Mouse (Mus musculus) midbrain, embryonic 10.5 days (tissue): ENCODE measurements around the gene Mia2. TPM values are rescaled to one million over a fixed set of nuclear protein-coding genes. Genes with fewer than 3 reads are reported as not detected.
"Not testable (repeated sequence)": the region's sequence is repeated elsewhere in the genome, so short reads cannot be mapped to it uniquely, and the experiment has no call there.

ENCODE experiments used
- DNase-seq: peaks from one replicate; pipeline ENCODE4 v3.0.0-alpha.2; 2017; ENCODE audit warnings: low spot score
- H3K27ac ChIP-seq: fragments of 300-500 bp; sonication (generic); replicated peaks from 2 replicates; pipeline ENCODE4 v1.5.1; 2016; ENCODE audit warnings: mild to moderate bottlenecking
- H3K27me3 ChIP-seq: fragments of 300-500 bp; sonication (generic); 2 replicates; pipeline ENCODE4 v1.6.1; 2016; ENCODE audit warnings: low read depth, mild to moderate bottlenecking; ENCODE audit not compliant: poor library complexity, severe bottlenecking
- H3K36me3 ChIP-seq: fragments of 300-500 bp; sonication (generic); 2 replicates; pipeline ENCODE4 v1.6.1; 2016; ENCODE audit warnings: mild to moderate bottlenecking, moderate library complexity
- H3K4me1 ChIP-seq: fragments of 300-500 bp; sonication (generic); 2 replicates; pipeline ENCODE4 v1.6.1; 2016
- H3K4me3 ChIP-seq: fragments of 300-500 bp; sonication (generic); 2 replicates; pipeline ENCODE4 v1.5.1; 2016; ENCODE audit warnings: mild to moderate bottlenecking, moderate library complexity
- H3K9me3 ChIP-seq: fragments of 300-500 bp; sonication (generic); replicated peaks from 2 replicates; pipeline ENCODE4 v1.6.1; 2016; ENCODE audit warnings: mild to moderate bottlenecking
- WGBS: fragments of 180-500 bp; shearing (Covaris S2); methylation state at CpG from one replicate; pipeline ENCODE4 v1.1.7; 2016; 5-methylcytosine and 5-hydroxymethylcytosine counted together
- microRNA-seq: library from miRNA; unstranded; fragments of <30 nt; microRNA quantifications from one replicate; pipeline ENCODE4, GENCODE M21; 2017
- polyA plus RNA-seq: library from polyadenylated mRNA; unstranded; fragments of >200 nt; fragmentation: Nextera tagmentation; extraction: Ambion mirVana; gene quantifications from 2 replicates; pipeline ENCODE4 v1.2.1, GENCODE M21; 2016

Gene Mia2
- polyA plus RNA-seq, 1 experiment from 2014 or later = 40.4 TPM

- Histone ChIP-seq H3K4me1 (peaks cover 16% of the 10 kb centered on the region), H3K4me3 (peak within 1 kb of the TSS; percentile 97), H3K36me3 (no peaks in the 10 kb centered on the region), H3K27ac (peak within 1 kb of the TSS; percentile 97), H3K27me3 (no peaks in the 10 kb centered on the region), H3K9me3 (no peaks in the 10 kb centered on the region)
- WGBS = under 1% methylated on average over 109 of the region's 109 CpGs
- peak; percentile 100 for DNase-seq
Measured at GRCm38 (mm10) chr12:59219325-59220225, 124.0 kb downstream of the Mia2 start, which contains the start of gene Fbxo33. Fbxo33 (minus strand) TSS chr12:59219725.

- no peaks in the 10 kb centered on the region for H3K4me1 ChIP-seq
- 94% methylated on average over 5 of the region's 5 CpGs for WGBS
- H3K27me3 ChIP-seq = no peaks in the 10 kb centered on the region
- no peaks in the 10 kb centered on the region for H3K9me3 ChIP-seq
- DNase-seq = no peak
- no peaks in the 10 kb centered on the region for H3K36me3 ChIP-seq
- H3K27ac ChIP-seq = no peak overlapping the region
- no peak overlapping the region for H3K4me3 ChIP-seq
Measured at GRCm38 (mm10) chr12:59228401-59228800, 132.8 kb downstream of the Mia2 start.

- Histone ChIP-seq H3K27ac (no peak overlapping the region), H3K4me3 (no peak overlapping the region), H3K4me1 (no peaks in the 10 kb centered on the region), H3K9me3 (no peaks in the 10 kb centered on the region), H3K27me3 (no peaks in the 10 kb centered on the region), H3K36me3 (no peaks in the 10 kb centered on the region)
- DNase-seq = no peak
- 90% methylated on average over 5 of the region's 5 CpGs for WGBS
Measured at GRCm38 (mm10) chr12:59238434-59238833, 142.8 kb downstream of the Mia2 start.

GRCm38 (mm10) chr12:59241031-59241430, 145.4 kb downstream of the Mia2 start:
- H3K4me3 ChIP-seq, DNase-seq, H3K36me3 ChIP-seq, H3K27me3 ChIP-seq, H3K9me3 ChIP-seq, H3K27ac ChIP-seq, H3K4me1 ChIP-seq: not testable (repeated sequence)
- 92% methylated on average over 8 of the region's 8 CpGs for WGBS

Small RNAs within 50 kb of the gene (microRNA-seq; reads per million reads assigned to microRNA genes)
- gene Gm27284 = not detected

Other genes starting within 250 kb of the Mia2 start
- gene Sec23a, start 83.8 kb upstream of the Mia2 start, polyA plus RNA-seq = 62.2 and 71.7 TPM in 2 replicates
- 35.8 and 36.8 TPM in 2 replicates for gene Gemin2, start 82.4 kb upstream of the Mia2 start, polyA plus RNA-seq
- 71.4 and 81.9 TPM in 2 replicates for gene Trappc6b, start 34.3 kb upstream of the Mia2 start, polyA plus RNA-seq
- gene Pnn, start 28.9 kb upstream of the Mia2 start, polyA plus RNA-seq = 112 and 114 TPM in 2 replicates
- 5.4 and 6.4 TPM in 2 replicates for gene Fbxo33, start 123.9 kb downstream of the Mia2 start, polyA plus RNA-seq